Mouse (Mus musculus) hindbrain, embryonic 13.5 days (tissue): ENCODE data around the gene Shank3. TPM values are rescaled to one million over a fixed set of nuclear protein-coding genes. Genes with fewer than 3 reads are reported as not detected.

Experiments used
- ATAC-seq: fragments of 200-750 bp; cut with Nextera tagmentation; 2 replicates; pipeline ENCODE4 v1.8.0; 2017; ENCODE audit warnings: moderate TSS enrichment; ENCODE audit not compliant: low FRiP score
- H3K27ac ChIP-seq: fragments of 300-500 bp; sonication (generic); 2 replicates; pipeline ENCODE4 v1.5.1; 2015; ENCODE audit warnings: inconsistent platforms, mild to moderate bottlenecking, moderate library complexity
- H3K27me3 ChIP-seq: fragments of 300-500 bp; sonication (generic); 2 replicates; pipeline ENCODE4 v1.6.1; 2015; ENCODE audit warnings: mild to moderate bottlenecking, inconsistent platforms
- H3K36me3 ChIP-seq: fragments of 300-500 bp; sonication (generic); 2 replicates; pipeline ENCODE4 v1.6.1; 2015; ENCODE audit warnings: mild to moderate bottlenecking, inconsistent platforms
- H3K4me1 ChIP-seq: fragments of 300-500 bp; sonication (generic); replicated peaks from 2 replicates; pipeline ENCODE4 v1.6.1; 2015; ENCODE audit warnings: inconsistent platforms
- H3K4me2 ChIP-seq: fragments of 300-500 bp; sonication (generic); 2 replicates; pipeline ENCODE4 v1.6.1; 2015; ENCODE audit warnings: inconsistent platforms, mild to moderate bottlenecking, moderate library complexity
- H3K4me3 ChIP-seq: fragments of 300-500 bp; sonication (generic); 2 replicates; pipeline ENCODE4 v1.5.1; 2015; ENCODE audit warnings: mild to moderate bottlenecking, inconsistent platforms
- H3K9ac ChIP-seq: fragments of 300-500 bp; sonication (generic); 2 replicates; pipeline ENCODE4 v1.6.1; 2015; ENCODE audit warnings: mild to moderate bottlenecking, inconsistent platforms
- H3K9me3 ChIP-seq: fragments of 300-500 bp; sonication (generic); 2 replicates; pipeline ENCODE4 v1.6.1; 2016; ENCODE audit warnings: inconsistent platforms
- whole genome bisulfite sequencing: fragments of 180-500 bp; shearing (Covaris S2); methylation state at CpG from one replicate; pipeline ENCODE4 v1.1.7; 2015; 5-methylcytosine and 5-hydroxymethylcytosine counted together
- polyA plus RNA-seq: library from polyadenylated mRNA; unstranded; fragments of >200 nt; fragmentation: Nextera tagmentation; extraction: Ambion mirVana; gene quantifications from 2 replicates; pipeline ENCODE4 v1.2.1, GENCODE M21; 2015

The Shank3 gene
- polyA plus RNA-seq, 1 experiment from 2014 or later: 12.1 TPM

DNA sequence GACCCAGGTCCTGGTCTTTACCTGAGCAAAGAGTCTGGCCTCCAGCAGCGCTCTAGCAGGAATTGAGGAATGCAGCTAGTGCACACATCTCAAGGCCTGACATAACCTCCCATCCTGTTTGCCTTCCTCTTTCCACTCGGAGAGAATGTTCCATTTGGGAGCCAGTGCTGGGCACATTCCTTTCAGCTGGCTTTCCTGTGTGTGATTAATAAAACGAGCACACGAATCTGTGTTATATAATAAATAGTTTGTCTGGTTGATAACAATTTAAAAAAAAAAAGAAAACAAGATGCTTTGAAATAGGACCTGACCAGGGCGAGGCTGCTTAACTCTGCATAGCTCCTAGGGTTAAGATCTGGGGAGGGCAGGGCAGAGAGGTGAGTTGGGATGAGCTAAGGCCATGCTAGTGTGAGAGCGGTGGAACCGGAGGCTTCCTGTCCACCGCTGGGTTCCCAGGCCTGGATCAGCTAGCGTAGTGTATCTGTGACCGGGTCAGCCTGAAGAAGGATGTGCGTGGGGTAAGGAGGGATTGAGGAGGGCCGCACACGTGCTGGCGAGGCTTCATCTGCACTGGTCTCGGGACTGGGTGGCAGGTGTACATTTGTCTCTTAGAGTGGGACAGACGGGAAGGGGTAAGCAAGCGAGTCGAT is 28.9 kb downstream of the Shank3 start:
- ATAC-seq: no peak
- Histone ChIP-seq H3K4me2 (no peak overlapping the region), H3K27ac (no peak overlapping the region), H3K27me3 (peaks cover 22% of the 10 kb centered on the region), H3K4me3 (no peak overlapping the region), H3K4me1 (peaks cover 39% of the 10 kb centered on the region), H3K9me3 (no peaks in the 10 kb centered on the region), H3K36me3 (peaks cover 11% of the 10 kb centered on the region; the same call in 1 of the 2 replicates), H3K9ac (no peak overlapping the region)
- WGBS: 92% methylated on average over 18 of the region's 18 CpGs

GRCm38 (mm10) chr15:89528923-89529322 is 29.5 kb downstream of the Shank3 start:
- no peak for ATAC-seq
- peaks cover 42% of the 10 kb centered on the region for H3K4me1 ChIP-seq
- H3K4me2 ChIP-seq: no peak overlapping the region

DNA sequence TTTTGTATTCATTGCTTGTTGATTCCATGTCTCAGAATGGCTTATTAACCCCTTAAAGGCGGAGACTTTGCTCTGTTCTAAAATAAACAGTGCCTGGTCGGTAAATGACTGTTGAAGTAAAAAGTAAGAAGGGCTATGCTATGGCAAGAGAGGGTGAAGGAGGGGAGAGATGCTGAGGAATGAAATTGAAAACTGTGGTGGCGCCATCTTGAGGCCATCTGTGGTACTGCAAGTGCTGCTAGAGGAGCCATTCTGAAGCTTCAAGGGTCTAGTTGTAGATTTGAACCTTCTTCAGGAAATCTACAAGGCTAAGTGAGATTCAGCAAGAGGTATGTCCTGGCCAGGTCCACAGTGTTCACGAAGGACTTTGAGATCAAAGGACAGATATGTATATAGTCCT is 30.9 kb downstream of the Shank3 start:
- no peak for ATAC-seq
- Histone ChIP-seq H3K9me3 (no peaks in the 10 kb centered on the region), H3K4me2 (no peak overlapping the region), H3K4me3 (no peak overlapping the region), H3K36me3 (peaks cover 10% of the 10 kb centered on the region; the same call in 1 of the 2 replicates), H3K27me3 (peaks cover 4% of the 10 kb centered on the region), H3K27ac (no peak overlapping the region), H3K4me1 (peaks cover 44% of the 10 kb centered on the region), H3K9ac (no peak overlapping the region)
- WGBS: 5% methylated on average over 4 of the region's 4 CpGs

More at GRCm38 (mm10) chr15:89528923-89529322, 29.5 kb downstream of the Shank3 start:
- Histone ChIP-seq H3K9me3 (no peaks in the 10 kb centered on the region), H3K27ac (no peak overlapping the region), H3K9ac (no peak overlapping the region), H3K4me3 (no peak overlapping the region), H3K27me3 (peaks cover 19% of the 10 kb centered on the region), H3K36me3 (peaks cover 11% of the 10 kb centered on the region; the same call in 1 of the 2 replicates)
- 92% methylated on average over 10 of the region's 10 CpGs for WGBS

DNA sequence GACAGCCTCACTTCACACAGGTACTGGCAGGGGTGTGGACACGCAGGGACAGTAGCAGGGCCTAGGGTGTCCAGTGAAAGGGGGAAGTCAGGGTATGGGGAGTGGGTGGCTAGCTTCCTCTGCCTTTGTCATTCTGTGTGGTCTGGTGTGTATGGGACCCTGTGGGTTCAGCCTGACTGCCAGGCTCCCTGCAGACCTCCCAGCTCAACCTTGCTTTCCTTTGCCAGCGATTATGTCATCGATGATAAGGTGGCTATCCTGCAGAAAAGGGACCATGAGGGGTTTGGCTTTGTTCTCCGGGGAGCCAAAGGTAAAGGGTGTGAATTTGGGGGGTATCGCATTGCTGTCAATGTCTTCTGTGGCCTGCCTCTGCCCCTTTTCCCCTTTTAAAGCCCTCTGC is 32.0 kb downstream of the Shank3 start:
- Histone ChIP-seq H3K4me2 (no peak overlapping the region), H3K9me3 (no peaks in the 10 kb centered on the region), H3K9ac (no peak overlapping the region), H3K27me3 (no peaks in the 10 kb centered on the region), H3K27ac (no peak overlapping the region), H3K4me3 (no peak overlapping the region), H3K4me1 (peaks cover 44% of the 10 kb centered on the region), H3K36me3 (0 out of 2 replicates have a peak, but pooled peaks cover 5% of the 10 kb centered on the region)
- ATAC-seq: 0 out of 2 replicates have a peak, but pooled peaks have one; percentile 14
- WGBS: 94% methylated on average over 5 of the region's 5 CpGs

DNA sequence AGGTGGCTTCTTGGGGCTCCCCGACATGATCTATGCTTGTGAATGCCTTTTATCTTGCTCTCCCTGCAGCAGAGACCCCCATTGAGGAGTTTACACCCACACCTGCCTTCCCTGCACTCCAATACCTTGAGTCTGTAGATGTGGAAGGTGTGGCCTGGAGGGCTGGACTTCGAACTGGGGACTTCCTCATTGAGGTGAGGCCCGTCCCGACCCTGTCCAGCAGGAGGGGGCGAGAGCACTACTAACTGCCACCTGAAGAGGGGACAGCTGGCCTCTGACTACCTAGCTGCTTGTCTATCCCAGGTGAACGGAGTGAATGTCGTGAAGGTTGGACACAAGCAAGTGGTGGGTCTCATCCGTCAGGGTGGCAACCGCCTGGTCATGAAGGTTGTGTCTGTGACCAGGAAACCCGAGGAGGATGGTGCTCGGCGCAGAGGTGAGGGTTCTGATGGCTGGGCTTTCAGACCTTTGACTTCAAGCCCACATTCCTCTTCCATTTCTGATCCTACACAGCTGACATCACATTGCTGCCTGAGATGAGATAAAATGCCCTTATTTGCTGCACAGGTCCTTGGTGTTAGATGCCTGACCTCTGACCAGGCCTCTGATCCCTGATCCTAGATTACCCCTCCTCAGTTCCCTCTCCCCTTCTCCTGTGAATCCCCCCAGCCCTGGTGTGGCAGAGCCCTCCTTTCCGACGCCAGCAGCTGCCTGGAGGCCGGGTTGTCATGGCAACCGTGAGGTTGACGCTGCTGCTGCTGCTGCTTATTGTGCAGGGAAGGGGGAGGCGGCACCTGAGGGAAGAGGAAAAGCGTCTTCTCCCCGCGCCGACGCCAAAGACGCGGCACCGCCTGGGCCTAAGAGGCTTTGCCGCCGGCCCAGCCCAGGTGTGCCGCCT is 32.9 kb downstream of the Shank3 start:
- H3K27me3 ChIP-seq: no peaks in the 10 kb centered on the region
- H3K9me3 ChIP-seq: no peaks in the 10 kb centered on the region
- H3K27ac ChIP-seq: peak overlapping the region; percentile 91
- H3K36me3 ChIP-seq: no peaks in the 10 kb centered on the region
- ATAC-seq: peak; percentile 68
- WGBS: 23% methylated on average over 29 of the region's 29 CpGs
- H3K4me2 ChIP-seq: peak overlapping the region; percentile 84
- H3K4me1 ChIP-seq: peaks cover 44% of the 10 kb centered on the region
- peak overlapping the region; percentile 52 for H3K4me3 ChIP-seq
- H3K9ac ChIP-seq: peak overlapping the region; percentile 82

- Histone ChIP-seq H3K36me3 (peaks cover 6% of the 10 kb centered on the region; the same call in 1 of the 2 replicates), H3K4me2 (peak overlapping the region; percentile 84), H3K4me1 (peaks cover 37% of the 10 kb centered on the region), H3K4me3 (peak overlapping the region; percentile 52), H3K9me3 (no peaks in the 10 kb centered on the region), H3K27me3 (no peaks in the 10 kb centered on the region), H3K9ac (peak overlapping the region; percentile 82), H3K27ac (peak overlapping the region; percentile 91)
- 67% methylated on average over 23 of the region's 23 CpGs for WGBS
- ATAC-seq: peak; percentile 47
These were observed 33.8 kb downstream of the Shank3 start for GRCm38 (mm10) chr15:89532924-89533842.

- H3K36me3 ChIP-seq: peaks cover 6% of the 10 kb centered on the region; the same call in 1 of the 2 replicates
- H3K4me2 ChIP-seq: peak overlapping the region; percentile 84
These were observed 34.4 kb downstream of the Shank3 start for GRCm38 (mm10) chr15:89533843-89534207.

DNA sequence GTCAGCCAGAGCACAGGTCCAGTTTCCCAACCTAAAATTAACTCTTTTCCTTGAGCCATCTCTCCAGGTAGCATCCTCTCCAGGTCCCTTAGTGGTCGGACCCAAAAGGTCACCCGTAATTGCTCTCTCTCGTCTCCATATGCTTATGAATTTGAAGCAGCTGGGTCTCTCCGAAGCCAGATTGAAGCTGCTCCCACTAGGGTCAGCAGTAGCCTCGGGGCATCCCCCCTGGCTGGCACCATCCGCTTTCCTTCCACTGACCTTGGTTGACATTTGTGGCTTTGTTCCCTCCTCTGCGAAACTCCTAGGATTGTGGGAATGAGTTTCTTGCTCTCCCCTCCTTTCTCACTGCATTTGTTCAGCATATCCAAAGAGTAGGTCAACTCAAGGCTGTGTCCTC is 44.7 kb downstream of the Shank3 start:
- no peak overlapping the region for H3K27ac ChIP-seq
- ATAC-seq: no peak

More at GRCm38 (mm10) chr15:89533843-89534207, 34.4 kb downstream of the Shank3 start:
- H3K4me1 ChIP-seq: peaks cover 37% of the 10 kb centered on the region
- H3K9ac ChIP-seq: peak overlapping the region; percentile 82
- ATAC-seq: no peak
- no peaks in the 10 kb centered on the region for H3K27me3 ChIP-seq
- H3K4me3 ChIP-seq: peak overlapping the region; percentile 52
- 90% methylated on average over 10 of the region's 10 CpGs for WGBS
- 0 out of 2 replicates have a peak overlapping the region, but pooled peaks have one; percentile 91 for H3K27ac ChIP-seq
- H3K9me3 ChIP-seq: no peaks in the 10 kb centered on the region

DNA sequence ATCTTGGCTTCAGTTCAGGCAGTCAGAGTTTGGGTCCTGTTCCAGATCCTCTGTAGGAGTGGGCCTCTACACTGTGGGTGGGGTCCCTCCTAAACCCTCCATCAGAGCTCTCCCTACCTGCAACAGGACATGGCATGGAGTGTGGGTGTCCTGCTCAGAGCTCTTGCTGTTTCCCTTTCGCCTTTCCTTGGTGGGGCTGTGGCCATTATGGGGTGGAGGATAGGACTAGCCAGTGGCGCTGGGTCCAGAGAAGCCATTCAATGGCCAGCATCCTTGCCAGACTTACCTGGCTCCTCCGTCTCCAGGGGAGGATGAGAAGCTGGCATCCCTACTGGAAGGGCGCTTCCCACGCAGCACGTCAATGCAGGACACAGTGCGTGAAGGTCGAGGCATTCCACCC is 47.9 kb downstream of the Shank3 start:
- no peak overlapping the region for H3K9ac ChIP-seq
- peak overlapping the region; percentile 49; the same call in 1 of the 2 replicates for H3K4me2 ChIP-seq
- 58% methylated on average over 8 of the region's 8 CpGs for WGBS
- peak overlapping the region; percentile 25; the same call in 1 of the 2 replicates for H3K4me3 ChIP-seq
- no peak for ATAC-seq
- peaks cover 28% of the 10 kb centered on the region for H3K27me3 ChIP-seq
- H3K9me3 ChIP-seq: no peaks in the 10 kb centered on the region
- H3K36me3 ChIP-seq: peaks cover 68% of the 10 kb centered on the region
- H3K27ac ChIP-seq: no peak overlapping the region
- peaks cover 24% of the 10 kb centered on the region for H3K4me1 ChIP-seq

More for the DNA sequence above, 44.7 kb downstream of the Shank3 start:
- 86% methylated on average over 7 of the region's 7 CpGs for WGBS
- H3K9me3 ChIP-seq: no peaks in the 10 kb centered on the region
- H3K4me3 ChIP-seq: no peak overlapping the region
- 0 out of 2 replicates have a peak overlapping the region, but pooled peaks have one; percentile 5 for H3K9ac ChIP-seq
- H3K4me2 ChIP-seq: no peak overlapping the region
- H3K4me1 ChIP-seq: peaks cover 20% of the 10 kb centered on the region
- peaks cover 25% of the 10 kb centered on the region for H3K27me3 ChIP-seq
- peaks cover 49% of the 10 kb centered on the region for H3K36me3 ChIP-seq

GRCm38 (mm10) chr15:89547824-89548601 is 48.6 kb downstream of the Shank3 start:
- Histone ChIP-seq H3K27ac (peak overlapping the region; percentile 52), H3K4me2 (peak overlapping the region; percentile 49), H3K4me1 (peaks cover 24% of the 10 kb centered on the region), H3K9me3 (no peaks in the 10 kb centered on the region), H3K9ac (peak overlapping the region; percentile 58), H3K27me3 (peaks cover 28% of the 10 kb centered on the region), H3K36me3 (peaks cover 71% of the 10 kb centered on the region), H3K4me3 (peak overlapping the region; percentile 25)
- peak; percentile 40 for ATAC-seq
- 11% methylated on average over 58 of the region's 58 CpGs for WGBS

DNA sequence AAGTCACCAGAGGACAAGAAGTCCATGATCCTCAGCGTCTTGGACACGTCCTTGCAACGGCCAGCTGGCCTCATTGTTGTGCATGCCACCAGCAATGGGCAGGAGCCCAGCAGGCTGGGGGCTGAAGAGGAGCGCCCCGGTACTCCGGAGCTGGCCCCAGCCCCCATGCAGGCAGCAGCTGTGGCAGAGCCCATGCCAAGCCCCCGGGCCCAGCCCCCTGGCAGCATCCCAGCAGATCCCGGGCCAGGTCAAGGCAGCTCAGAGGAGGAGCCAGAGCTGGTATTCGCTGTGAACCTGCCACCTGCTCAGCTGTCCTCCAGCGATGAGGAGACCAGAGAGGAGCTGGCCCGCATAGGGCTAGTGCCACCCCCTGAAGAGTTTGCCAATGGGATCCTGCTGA is 49.4 kb downstream of the Shank3 start:
- Histone ChIP-seq H3K4me3 (no peak overlapping the region), H3K36me3 (peaks cover 67% of the 10 kb centered on the region), H3K4me2 (peak overlapping the region; percentile 49), H3K9ac (peak overlapping the region; percentile 58; the same call in 1 of the 2 replicates), H3K27me3 (peaks cover 28% of the 10 kb centered on the region), H3K27ac (peak overlapping the region; percentile 52), H3K4me1 (peaks cover 24% of the 10 kb centered on the region), H3K9me3 (no peaks in the 10 kb centered on the region)
- WGBS: 22% methylated on average over 11 of the region's 11 CpGs
- ATAC-seq: peak; percentile 47
